Mouse (Mus musculus): ENCODE data around the gene Gdap1l1.

DNA sequence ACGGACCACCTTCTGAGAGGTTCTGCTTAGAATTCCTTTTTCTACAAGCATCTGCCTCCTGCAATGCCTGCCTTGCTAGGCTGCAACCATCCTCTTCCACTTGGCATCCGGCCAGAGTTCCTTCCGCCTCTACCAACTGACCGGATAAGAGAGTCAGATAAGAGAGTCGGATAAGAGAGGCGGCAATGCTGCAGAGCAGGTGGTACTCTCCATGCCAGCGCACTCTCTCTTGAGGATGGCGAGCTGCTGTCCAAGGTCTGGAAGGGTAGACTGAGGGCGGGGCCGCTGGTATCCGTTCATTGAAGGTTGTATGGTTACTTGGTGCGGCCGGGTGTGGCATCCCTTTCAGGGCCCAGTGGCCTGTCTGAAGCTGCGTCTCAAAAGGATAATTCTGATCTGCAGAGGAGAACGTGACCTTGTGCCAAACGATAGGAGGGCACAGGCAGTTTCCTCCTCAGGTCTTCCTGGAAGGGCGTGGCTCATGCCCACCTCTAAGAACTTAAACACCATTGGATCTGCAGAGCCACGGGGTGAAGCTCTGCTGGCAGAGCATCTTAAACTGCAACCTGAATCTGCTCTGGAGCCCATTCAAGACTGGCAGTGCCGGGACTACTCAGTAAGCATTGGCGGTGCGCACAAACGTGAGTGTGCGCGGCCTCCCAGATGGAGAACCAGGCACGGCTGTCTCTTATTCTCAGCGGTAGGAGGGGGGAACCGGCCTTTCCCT, 20.4 kb downstream of the Gdap1l1 start:
- no peak for TF ChIP-seq POLR2A (IDR thresholded peaks at IDR 0.05; ENCODE audit: low read depth, low read length)
- TF ChIP-seq CTCF (conservative IDR thresholded peaks at IDR 0.05; ENCODE audit: insufficient read depth, insufficient read length, low read depth, low read length) = no peak
